Mouse (Mus musculus) telencephalon, adult 2 months (tissue): Measurements from ENCODE around the gene Ahnak.

Source experiments
- DNase-seq: peaks from one replicate; pipeline ENCODE4 v3.0.0-alpha.2; 2011; ENCODE audit warnings: low read depth, low spot score

Gene Ahnak

GRCm38 (mm10) chr19:8989066-8989566 is at the start of gene Ahnak:
Gene Ahnak, plus strand, starts transcription at chr19:8989284.
- DNase-seq: no peak

DNA sequence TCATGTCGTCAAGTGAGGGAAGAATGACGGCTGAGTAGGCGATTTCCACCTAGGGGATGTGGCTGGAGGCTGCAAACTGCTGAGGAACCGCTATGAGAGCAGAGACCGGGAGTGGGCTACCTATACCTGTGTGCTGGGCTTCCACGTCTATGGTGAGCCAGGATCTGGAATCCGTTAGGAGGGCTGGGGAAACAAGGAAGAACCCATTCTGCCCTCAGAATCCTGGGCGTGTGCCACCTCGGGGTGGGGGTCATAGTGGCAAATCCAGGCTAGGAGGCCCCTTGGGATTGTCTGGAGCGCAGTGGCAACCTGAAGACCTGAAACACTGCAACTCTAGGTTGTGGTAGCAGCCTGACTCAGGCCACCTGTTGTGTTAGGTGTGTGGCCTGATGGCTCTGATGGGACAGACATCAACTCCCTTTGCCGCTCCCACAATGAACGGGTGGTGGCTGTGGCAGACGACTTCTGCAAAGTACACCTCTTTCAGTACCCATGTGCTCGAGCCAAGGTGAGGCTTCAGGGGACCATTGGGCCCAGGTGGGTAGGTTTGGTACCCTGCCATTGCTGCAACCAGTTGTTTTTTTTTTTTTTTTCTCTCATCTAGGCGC is 48.5 kb upstream of the Ahnak start:
- DNase-seq: no peak

- no peak for DNase-seq
These were observed 48.0 kb upstream of the Ahnak start for GRCm38 (mm10) chr19:8941136-8941514.

GRCm38 (mm10) chr19:8941515-8942217 is 47.4 kb upstream of the Ahnak start, which contains the start of gene Mta2:
Gene Mta2, plus strand, starts transcription at chr19:8941875.
- DNase-seq: peak; percentile 92

- DNase-seq: no peak
These were observed 46.7 kb upstream of the Ahnak start for GRCm38 (mm10) chr19:8942276-8942964.

DNA sequence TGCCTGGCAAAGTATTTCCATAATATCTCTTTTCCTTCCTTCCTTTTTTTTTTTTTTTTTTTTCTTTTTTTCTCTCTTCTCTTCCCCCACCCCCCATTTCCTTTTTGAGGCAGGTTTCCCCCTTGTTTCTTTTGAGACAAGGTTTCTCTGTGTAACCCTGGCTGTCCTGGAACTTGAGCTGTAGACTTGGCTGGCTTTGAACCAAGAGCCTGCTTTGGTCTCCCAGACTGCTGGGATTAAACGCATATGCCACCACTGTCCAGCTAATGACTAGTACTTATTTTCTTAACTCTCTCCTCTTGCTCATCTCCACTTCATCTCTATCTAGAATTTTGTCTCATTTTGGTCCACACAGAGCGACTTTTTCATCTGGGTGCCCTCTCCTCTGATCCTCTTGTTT is 46.0 kb upstream of the Ahnak start:
- DNase-seq: no peak

GRCm38 (mm10) chr19:8944062-8944461 is 45.0 kb upstream of the Ahnak start:
- DNase-seq: no peak

DNA sequence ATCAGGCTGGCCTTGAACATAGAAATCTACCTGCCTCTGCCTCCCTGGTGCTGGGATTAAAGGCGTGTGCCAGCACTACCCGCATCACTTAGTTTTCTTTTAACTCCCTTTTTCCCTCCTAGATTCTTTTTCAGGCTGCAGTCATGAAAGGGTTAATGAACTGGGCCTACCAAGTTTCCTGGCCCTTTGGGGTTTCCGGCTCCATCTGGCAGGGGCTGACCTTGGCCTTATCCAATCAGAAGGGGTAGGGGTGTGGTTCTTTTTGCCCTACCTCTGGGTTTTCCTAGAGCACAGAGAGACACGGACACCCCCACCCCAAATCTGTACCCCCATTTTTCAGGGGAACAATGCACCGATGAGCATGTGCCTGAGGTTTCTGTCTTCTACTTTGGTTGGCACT is 44.3 kb upstream of the Ahnak start:
- DNase-seq: no peak

DNA sequence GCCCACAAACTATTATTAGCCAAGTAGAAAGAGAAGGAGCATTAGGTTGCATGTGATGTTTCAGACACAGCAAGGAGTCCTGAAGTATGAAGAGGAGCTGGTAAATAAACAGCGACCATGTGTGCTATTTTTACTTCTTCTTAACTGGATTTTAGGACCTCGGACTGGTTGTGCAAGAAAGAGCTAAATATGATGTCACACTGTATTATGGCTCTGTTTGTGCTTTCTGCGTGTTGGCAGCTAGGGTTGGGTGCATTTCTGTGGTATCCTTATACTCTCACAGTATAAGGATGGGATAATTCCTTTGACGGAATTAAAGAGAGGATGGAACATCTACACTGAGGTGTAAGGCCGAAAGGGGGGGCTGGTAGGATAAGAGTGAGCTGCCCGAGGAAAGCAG is 43.8 kb upstream of the Ahnak start:
- no peak for DNase-seq

- DNase-seq: no peak
These were observed 42.2 kb upstream of the Ahnak start for GRCm38 (mm10) chr19:8946929-8947328.

GRCm38 (mm10) chr19:8950190-8950589 is 38.9 kb upstream of the Ahnak start:
- no peak for DNase-seq

- DNase-seq: no peak
These were observed 36.8 kb upstream of the Ahnak start for GRCm38 (mm10) chr19:8952241-8952640.

- peak; percentile 99 for DNase-seq
These were observed 35.7 kb upstream of the Ahnak start, which contains the start of gene Tut1 for GRCm38 (mm10) chr19:8953135-8954039. Gene Tut1, plus strand, starts transcription at chr19:8953847.

DNA sequence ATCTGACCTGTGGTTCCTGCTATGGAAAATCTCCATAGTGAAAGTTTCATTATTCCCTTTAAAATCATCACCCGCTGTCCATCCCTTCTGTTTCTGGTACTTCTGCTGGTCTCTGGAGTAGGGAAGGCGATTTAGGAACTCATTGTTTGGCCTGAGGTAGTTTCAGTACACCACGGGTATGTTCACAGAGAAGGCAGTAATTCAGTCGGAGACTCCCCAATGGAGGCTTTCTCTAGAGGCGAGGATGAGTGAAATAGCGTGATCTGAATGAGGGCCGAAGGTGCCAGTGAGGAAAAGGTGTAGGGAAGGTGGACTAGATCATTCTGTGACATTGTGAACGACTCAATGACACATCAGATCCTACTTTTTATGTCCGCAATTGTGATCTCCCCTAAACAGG is 34.9 kb upstream of the Ahnak start:
- no peak for DNase-seq

GRCm38 (mm10) chr19:8962256-8962655 is 26.8 kb upstream of the Ahnak start:
- DNase-seq: no peak

- DNase-seq: no peak
These were observed 24.0 kb upstream of the Ahnak start for GRCm38 (mm10) chr19:8965075-8965474.

GRCm38 (mm10) chr19:8965771-8966170 is 23.3 kb upstream of the Ahnak start:
- DNase-seq: no peak

GRCm38 (mm10) chr19:8966198-8966589 is 22.9 kb upstream of the Ahnak start:
- DNase-seq: no peak

DNA sequence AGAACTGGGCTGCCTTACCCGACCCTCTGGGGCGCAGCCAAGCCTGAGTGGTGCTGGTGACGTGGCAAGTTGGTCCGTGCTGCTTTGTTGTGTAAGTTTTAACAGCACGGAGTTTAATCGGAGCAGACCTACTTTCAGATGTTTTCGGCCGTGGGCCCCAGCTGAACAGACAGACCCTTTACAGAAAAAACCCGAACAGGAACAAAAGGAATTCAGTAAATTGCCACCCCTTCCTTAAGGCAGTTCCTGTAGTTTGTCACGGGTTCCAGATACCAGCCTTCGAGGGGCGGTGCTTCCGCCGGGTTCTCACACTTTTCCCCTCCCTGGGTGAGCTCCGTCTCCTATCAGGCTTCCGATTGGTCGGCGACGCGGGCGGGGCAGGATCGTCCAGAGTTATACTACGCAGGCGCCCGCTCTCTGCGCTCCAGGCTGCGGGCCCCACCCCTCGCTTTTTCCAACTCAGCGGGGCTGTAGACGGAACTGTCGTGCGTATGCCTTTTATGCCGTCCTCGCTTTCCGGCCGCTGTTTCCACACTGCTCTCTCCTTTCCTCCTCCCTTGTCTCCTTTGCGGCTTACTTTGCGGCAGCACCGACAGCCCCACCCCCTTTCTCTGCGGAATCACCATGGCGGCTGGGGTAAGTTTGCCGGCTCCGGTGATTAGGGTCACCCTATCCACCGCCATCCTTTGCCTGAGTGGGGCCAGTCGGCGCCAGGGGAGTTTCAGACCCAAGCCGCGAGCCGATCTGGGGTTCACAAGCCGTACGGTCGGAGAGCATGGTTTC is 22.3 kb upstream of the Ahnak start, which contains the start of gene Eef1g:
Gene Eef1g (plus strand): TSS at position 452 of the 783 bp plus-strand sequence.
- DNase-seq: peak; percentile 99

DNA sequence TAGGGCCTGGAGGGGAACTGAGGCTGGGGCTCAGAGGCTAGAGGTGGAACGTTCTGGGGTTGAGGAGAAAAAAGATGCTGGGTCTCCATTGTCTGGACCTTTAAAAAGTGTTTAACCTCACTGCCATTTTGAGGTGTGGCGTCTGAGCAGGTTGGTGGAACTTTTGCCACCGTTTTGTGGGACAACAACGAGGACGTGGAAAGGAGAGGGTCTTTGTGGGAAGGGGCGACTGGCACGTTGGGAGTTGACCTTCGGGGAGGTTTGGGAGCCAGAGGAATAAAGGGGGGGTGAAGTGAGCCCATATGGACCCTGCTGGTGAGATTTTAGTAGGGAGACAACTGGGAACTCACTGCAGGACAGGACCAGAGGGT is 21.7 kb upstream of the Ahnak start:
- no peak for DNase-seq

- no peak for DNase-seq
These were observed 21.2 kb upstream of the Ahnak start for GRCm38 (mm10) chr19:8967893-8968292.
